Mouse (Mus musculus) C2C12 (cell line): ENCODE measurements at regions not wholly inside any gene's neighbourhood (a gene's known extent, or its start where the extent isn't known, plus 50 kb on each side); places are given as distances from the start of the nearest gene placed in this dataset.

ENCODE experiments used
- CTCF ChIP-seq: IDR thresholded peaks from one replicate; pipeline ENCODE4 v1.5.1; 2011; ENCODE audit not compliant: control insufficient read depth, insufficient read depth, insufficient read length
- MAX ChIP-seq: IDR thresholded peaks from one replicate; pipeline ENCODE4 v1.6.1; 2011; ENCODE audit warnings: mild to moderate bottlenecking, control low read depth
- USF1 ChIP-seq: IDR thresholded peaks from one replicate; pipeline ENCODE4 v1.6.1; 2011; ENCODE audit warnings: low read depth, mild to moderate bottlenecking, control low read depth, moderate library complexity

- TF ChIP-seq CTCF = no peak
- TF ChIP-seq MAX = no peak
- TF ChIP-seq USF1 = no peak
These were observed 327.4 kb upstream of the Dio3 start for GRCm38 (mm10) chr12:109951473-109951872.
